Mouse (Mus musculus) limb, embryonic 10.5 days (tissue): ENCODE results near the gene Tbc1d7. TPM values are rescaled to one million over a fixed set of nuclear protein-coding genes. Genes with fewer than 3 reads are reported as not detected.

Experiments
- DNase-seq: peaks from one replicate; pipeline ENCODE4 v3.0.0-alpha.2; 2017; ENCODE audit warnings: low spot score
- H3K27ac ChIP-seq: fragments of 300-500 bp; sonication (generic); 2 replicates; pipeline ENCODE4 v1.5.1; 2016; ENCODE audit warnings: mild to moderate bottlenecking
- H3K27me3 ChIP-seq: fragments of 300-500 bp; sonication (generic); 2 replicates; pipeline ENCODE4 v1.6.1; 2016; ENCODE audit warnings: low read depth, mild to moderate bottlenecking; ENCODE audit not compliant: poor library complexity, severe bottlenecking
- H3K36me3 ChIP-seq: fragments of 300-500 bp; sonication (generic); 2 replicates; pipeline ENCODE4 v1.6.1; 2016; ENCODE audit warnings: mild to moderate bottlenecking, moderate library complexity
- H3K4me1 ChIP-seq: fragments of 300-500 bp; sonication (generic); 2 replicates; pipeline ENCODE4 v1.6.1; 2016
- H3K4me3 ChIP-seq: fragments of 300-500 bp; sonication (generic); 2 replicates; pipeline ENCODE4 v1.5.1; 2016; ENCODE audit warnings: mild to moderate bottlenecking, moderate library complexity
- H3K9me3 ChIP-seq: fragments of 300-500 bp; sonication (generic); replicated peaks from 2 replicates; pipeline ENCODE4 v1.6.1; 2016; ENCODE audit warnings: mild to moderate bottlenecking
- WGBS: fragments of 180-500 bp; shearing (Covaris S2); methylation state at CpG from one replicate; pipeline ENCODE4 v1.1.7; 2016; 5-methylcytosine and 5-hydroxymethylcytosine counted together
- polyA plus RNA-seq: library from polyadenylated mRNA; unstranded; fragments of >200 nt; fragmentation: Nextera tagmentation; extraction: Ambion mirVana; gene quantifications from 2 replicates; pipeline ENCODE4 v1.2.1, GENCODE M21; 2016

The Tbc1d7 gene
- polyA plus RNA-seq, 1 experiment from 2014 or later: 67.6 TPM

DNA sequence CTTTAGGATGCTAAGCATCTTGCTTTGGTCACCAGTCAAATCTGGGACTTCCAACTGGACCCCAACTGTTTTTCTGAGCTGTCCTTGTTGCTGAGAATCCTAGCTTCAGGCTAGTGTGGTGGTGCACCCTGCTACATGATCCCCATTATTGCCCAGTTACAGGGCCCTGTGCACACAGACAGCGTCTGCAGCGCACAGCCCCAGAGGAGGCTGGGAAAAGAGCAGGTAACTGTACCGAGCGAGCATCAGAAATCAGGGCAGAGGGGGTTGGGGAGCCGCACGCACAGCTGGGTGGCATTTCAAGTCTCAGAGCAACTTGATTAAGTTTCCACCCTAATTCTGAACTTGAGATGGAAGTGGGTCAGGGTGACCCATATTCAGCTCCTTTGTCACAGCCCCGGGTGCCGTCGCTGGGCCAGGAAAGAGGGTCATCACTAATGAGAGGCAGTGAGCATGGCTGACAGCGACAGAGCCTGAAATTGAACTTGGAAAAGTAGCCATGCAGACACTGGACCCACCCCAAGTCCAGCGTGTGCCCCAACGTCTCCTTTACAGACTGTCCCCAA is 34.9 kb upstream of the Tbc1d7 start:
- no peak for DNase-seq
- H3K27ac ChIP-seq: no peak overlapping the region
- peaks cover 6% of the 10 kb centered on the region; the same call in 1 of the 2 replicates for H3K27me3 ChIP-seq
- H3K9me3 ChIP-seq: no peaks in the 10 kb centered on the region
- no peak overlapping the region for H3K4me3 ChIP-seq
- 87% methylated on average over 12 of the region's 12 CpGs for WGBS
- H3K4me1 ChIP-seq: peaks cover 22% of the 10 kb centered on the region
- no peaks in the 10 kb centered on the region for H3K36me3 ChIP-seq

DNA sequence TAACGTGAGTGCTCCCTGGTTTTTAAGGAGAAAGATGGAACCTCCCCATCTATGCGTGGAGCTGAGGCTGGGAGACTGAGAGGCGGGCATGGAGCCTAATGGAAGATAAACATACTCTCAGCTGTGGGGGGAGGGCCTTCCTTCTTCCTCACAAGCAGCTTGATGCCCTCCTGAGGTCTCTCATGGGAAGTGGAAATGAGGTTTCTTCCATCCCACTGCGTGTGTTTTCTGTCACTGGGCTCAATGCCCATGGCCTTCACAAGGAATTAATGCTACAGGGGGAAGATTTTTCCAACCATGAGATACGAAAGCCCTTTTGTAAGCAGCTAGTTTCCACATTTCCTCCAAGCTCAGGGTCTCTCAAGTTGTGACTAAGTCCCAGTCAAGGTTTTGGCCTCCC is 32.3 kb upstream of the Tbc1d7 start:
- Histone ChIP-seq H3K4me3 (no peak overlapping the region), H3K9me3 (no peaks in the 10 kb centered on the region), H3K27me3 (peaks cover 6% of the 10 kb centered on the region; the same call in 1 of the 2 replicates), H3K27ac (no peak overlapping the region), H3K36me3 (no peaks in the 10 kb centered on the region), H3K4me1 (peaks cover 2% of the 10 kb centered on the region)
- DNase-seq: no peak
- 68% methylated on average over 5 of the region's 5 CpGs for WGBS

- 84% methylated on average over 7 of the region's 7 CpGs for WGBS
- H3K9me3 ChIP-seq: no peaks in the 10 kb centered on the region
- H3K27me3 ChIP-seq: peaks cover 6% of the 10 kb centered on the region; the same call in 1 of the 2 replicates
- no peaks in the 10 kb centered on the region for H3K36me3 ChIP-seq
- no peak overlapping the region for H3K4me3 ChIP-seq
- DNase-seq: no peak
- peaks cover 2% of the 10 kb centered on the region; the same call in 1 of the 2 replicates for H3K4me1 ChIP-seq
- H3K27ac ChIP-seq: no peak overlapping the region
Measured at GRCm38 (mm10) chr13:43203234-43203633, 31.9 kb upstream of the Tbc1d7 start.

DNA sequence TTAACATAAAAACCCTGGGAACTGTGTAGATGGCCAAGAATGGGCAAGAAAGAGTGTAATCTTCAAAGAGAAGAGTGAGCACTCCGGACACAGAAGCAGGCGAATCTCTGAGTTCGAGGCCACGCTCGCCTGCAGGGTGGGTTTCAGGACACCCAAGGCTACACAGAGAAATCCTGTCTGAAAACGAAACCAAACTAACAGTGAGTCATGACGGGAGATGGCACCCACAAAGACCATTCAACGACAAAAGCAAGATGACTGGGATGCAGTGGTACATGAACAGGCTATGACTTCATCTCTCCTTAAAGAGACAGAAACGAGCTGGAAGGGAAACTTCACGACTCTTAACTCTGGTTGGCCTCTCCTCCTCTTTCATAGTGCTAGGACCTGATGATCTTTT is 31.1 kb upstream of the Tbc1d7 start:
- Histone ChIP-seq H3K9me3 (no peaks in the 10 kb centered on the region), H3K36me3 (no peaks in the 10 kb centered on the region), H3K4me1 (peaks cover 2% of the 10 kb centered on the region; the same call in 1 of the 2 replicates), H3K27me3 (peaks cover 6% of the 10 kb centered on the region; the same call in 1 of the 2 replicates), H3K27ac (no peak overlapping the region), H3K4me3 (no peak overlapping the region)
- DNase-seq: no peak
- 89% methylated on average over 10 of the region's 10 CpGs for WGBS

GRCm38 (mm10) chr13:43201033-43201432 is 29.7 kb upstream of the Tbc1d7 start:
- H3K36me3 ChIP-seq: no peaks in the 10 kb centered on the region
- H3K27ac ChIP-seq: no peak overlapping the region
- no peaks in the 10 kb centered on the region for H3K9me3 ChIP-seq
- no peak overlapping the region for H3K4me3 ChIP-seq
- peaks cover under 1% of the 10 kb centered on the region; the same call in 1 of the 2 replicates for H3K4me1 ChIP-seq
- peak; percentile 73 for DNase-seq
- H3K27me3 ChIP-seq: peaks cover 6% of the 10 kb centered on the region; the same call in 1 of the 2 replicates
- WGBS: 46% methylated on average over 22 of the region's 22 CpGs

GRCm38 (mm10) chr13:43200473-43200872 is 29.2 kb upstream of the Tbc1d7 start:
- no peak overlapping the region for H3K27ac ChIP-seq
- no peaks in the 10 kb centered on the region; the same call in 1 of the 2 replicates for H3K4me1 ChIP-seq
- no peaks in the 10 kb centered on the region for H3K36me3 ChIP-seq
- H3K4me3 ChIP-seq: no peak overlapping the region
- DNase-seq: no peak
- 67% methylated on average over 22 of the region's 22 CpGs for WGBS
- H3K9me3 ChIP-seq: no peaks in the 10 kb centered on the region
- H3K27me3 ChIP-seq: peaks cover 6% of the 10 kb centered on the region; the same call in 1 of the 2 replicates

DNA sequence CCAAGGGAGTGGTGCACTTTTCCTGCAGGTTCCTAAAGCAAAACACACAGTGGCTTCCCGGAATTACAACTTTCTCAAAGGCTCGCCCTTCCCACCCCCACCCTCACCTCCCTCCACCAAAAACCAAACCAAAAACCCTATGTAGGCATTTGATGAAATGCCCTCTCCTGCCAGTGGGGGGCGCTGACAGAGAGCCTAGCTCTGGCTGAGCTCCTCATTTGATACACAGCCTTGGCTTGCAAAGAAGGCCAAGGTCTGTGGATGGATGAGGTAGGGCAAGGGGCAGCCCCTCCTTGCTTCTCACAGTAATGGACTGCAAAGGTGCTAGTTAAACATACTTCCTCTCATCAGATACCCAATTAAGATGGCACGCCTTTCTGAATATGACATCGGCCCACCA is 28.4 kb upstream of the Tbc1d7 start:
- no peak overlapping the region for H3K4me3 ChIP-seq
- 74% methylated on average over 5 of the region's 5 CpGs for WGBS
- no peaks in the 10 kb centered on the region for H3K36me3 ChIP-seq
- H3K27me3 ChIP-seq: peaks cover 6% of the 10 kb centered on the region; the same call in 1 of the 2 replicates
- H3K4me1 ChIP-seq: no peaks in the 10 kb centered on the region; the same call in 1 of the 2 replicates
- H3K27ac ChIP-seq: no peak overlapping the region
- DNase-seq: no peak
- no peaks in the 10 kb centered on the region for H3K9me3 ChIP-seq

DNA sequence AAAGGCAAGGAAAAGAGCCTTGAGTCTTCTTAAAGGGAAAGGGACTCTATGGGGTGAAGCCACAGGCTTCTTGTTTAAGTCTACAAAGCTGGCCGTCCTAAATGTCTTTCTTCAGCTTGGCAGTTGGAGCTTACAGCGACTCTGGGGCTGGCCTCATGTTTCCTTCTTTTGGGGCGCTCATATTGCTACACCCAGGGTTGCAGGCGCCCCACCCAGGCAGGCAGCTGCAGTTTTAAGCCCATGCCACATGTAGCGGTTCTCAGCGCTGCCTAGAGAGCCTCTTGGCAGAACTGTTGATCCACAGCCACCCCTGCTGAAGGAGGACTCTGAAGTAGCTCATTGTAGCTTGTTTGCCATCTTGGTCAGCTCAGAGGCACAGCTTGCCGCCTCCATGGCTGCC is 28.0 kb upstream of the Tbc1d7 start:
- no peak overlapping the region for H3K4me3 ChIP-seq
- no peaks in the 10 kb centered on the region for H3K36me3 ChIP-seq
- no peak for DNase-seq
- no peaks in the 10 kb centered on the region for H3K9me3 ChIP-seq
- no peaks in the 10 kb centered on the region; the same call in 1 of the 2 replicates for H3K4me1 ChIP-seq
- peaks cover 6% of the 10 kb centered on the region; the same call in 1 of the 2 replicates for H3K27me3 ChIP-seq
- H3K27ac ChIP-seq: no peak overlapping the region
- 85% methylated on average over 7 of the region's 7 CpGs for WGBS

DNA sequence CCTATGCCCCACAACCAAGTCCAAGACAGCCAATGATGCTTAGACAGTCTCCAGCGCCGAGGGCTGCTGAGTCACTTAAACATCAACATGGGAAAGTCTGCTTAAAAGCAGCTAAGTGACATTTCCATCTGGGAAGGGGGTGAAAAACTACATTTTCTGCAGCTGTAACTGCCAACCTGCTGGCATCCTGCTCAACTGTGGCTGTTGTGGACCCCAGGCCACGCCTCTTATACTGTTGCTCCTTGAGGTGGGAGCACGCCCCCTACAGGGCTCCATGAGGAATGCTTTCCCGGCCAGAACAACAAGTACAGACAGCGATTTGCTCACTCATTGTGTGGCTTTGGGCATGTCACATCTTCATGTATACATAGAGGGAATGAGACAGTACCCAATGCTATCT is 25.9 kb upstream of the Tbc1d7 start:
- H3K4me3 ChIP-seq: no peak overlapping the region
- DNase-seq: no peak
- no peak overlapping the region for H3K27ac ChIP-seq
- no peaks in the 10 kb centered on the region for H3K9me3 ChIP-seq
- peaks cover 6% of the 10 kb centered on the region; the same call in 1 of the 2 replicates for H3K27me3 ChIP-seq
- 62% methylated on average over 6 of the region's 6 CpGs for WGBS
- peaks cover under 1% of the 10 kb centered on the region for H3K4me1 ChIP-seq
- H3K36me3 ChIP-seq: no peaks in the 10 kb centered on the region

DNA sequence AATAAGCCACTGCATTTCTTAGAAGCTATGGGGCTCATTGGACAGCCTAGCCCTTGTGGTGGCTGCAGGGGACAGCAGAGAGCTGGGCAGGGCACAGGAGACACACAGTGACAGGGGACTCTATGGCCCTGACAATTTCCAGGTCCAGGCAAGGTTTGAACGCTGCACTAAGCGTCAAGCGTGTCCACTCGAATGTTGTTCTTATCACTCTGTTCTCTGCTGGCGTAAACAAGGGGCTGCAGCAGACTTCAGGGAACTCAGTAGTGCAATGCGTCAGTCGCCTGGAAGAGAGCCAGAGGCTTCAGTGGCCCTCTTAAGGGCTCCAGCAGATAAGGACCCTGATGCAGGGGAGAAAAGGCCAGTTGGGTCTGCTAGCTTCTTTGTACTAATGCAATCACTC is 24.7 kb upstream of the Tbc1d7 start:
- no peaks in the 10 kb centered on the region for H3K9me3 ChIP-seq
- H3K27ac ChIP-seq: no peak overlapping the region
- DNase-seq: no peak
- peaks cover 11% of the 10 kb centered on the region; the same call in 1 of the 2 replicates for H3K27me3 ChIP-seq
- no peak overlapping the region for H3K4me3 ChIP-seq
- 32% methylated on average over 7 of the region's 7 CpGs for WGBS
- H3K36me3 ChIP-seq: no peaks in the 10 kb centered on the region
- H3K4me1 ChIP-seq: peaks cover 8% of the 10 kb centered on the region

DNA sequence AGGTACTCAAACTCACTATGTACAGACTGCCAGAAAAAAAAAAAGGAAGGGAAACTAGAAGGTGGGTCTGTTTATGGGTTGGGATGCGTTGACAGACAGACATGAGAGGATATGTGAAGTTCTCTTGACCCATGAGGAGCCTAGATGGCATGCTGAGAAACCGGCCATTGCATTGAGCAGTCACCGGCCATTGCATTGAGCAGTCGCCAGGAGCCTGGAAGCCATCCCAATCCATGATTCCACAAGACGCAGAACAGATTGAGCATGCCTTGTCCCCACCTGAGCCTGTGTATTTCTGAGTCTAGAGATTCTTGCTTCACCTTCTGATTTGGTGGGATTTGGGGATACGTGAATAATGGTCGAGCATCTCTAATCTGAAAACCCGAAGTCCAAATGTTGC is 22.6 kb upstream of the Tbc1d7 start:
- no peak overlapping the region for H3K4me3 ChIP-seq
- H3K4me1 ChIP-seq: peaks cover 8% of the 10 kb centered on the region
- no peak overlapping the region for H3K27ac ChIP-seq
- DNase-seq: no peak
- no peaks in the 10 kb centered on the region for H3K36me3 ChIP-seq
- H3K9me3 ChIP-seq: no peaks in the 10 kb centered on the region
- H3K27me3 ChIP-seq: 0 out of 2 replicates have a peak, but pooled peaks cover 5% of the 10 kb centered on the region
- 94% methylated on average over 8 of the region's 8 CpGs for WGBS

- 0 out of 2 replicates have a peak, but pooled peaks cover 5% of the 10 kb centered on the region for H3K27me3 ChIP-seq
- no peaks in the 10 kb centered on the region for H3K9me3 ChIP-seq
- no peaks in the 10 kb centered on the region for H3K36me3 ChIP-seq
- H3K4me1 ChIP-seq: peaks cover 8% of the 10 kb centered on the region
- H3K4me3 ChIP-seq: no peak overlapping the region
- DNase-seq: no peak
- H3K27ac ChIP-seq: no peak overlapping the region
- WGBS: 70% methylated on average over 7 of the region's 7 CpGs
Measured at GRCm38 (mm10) chr13:43193266-43193665, 22.0 kb upstream of the Tbc1d7 start.

- 8% methylated on average over 14 of the region's 14 CpGs for WGBS
- no peaks in the 10 kb centered on the region for H3K9me3 ChIP-seq
- no peak for DNase-seq
- H3K27ac ChIP-seq: 0 out of 2 replicates have a peak overlapping the region, but pooled peaks have one; percentile 5
- peak overlapping the region; percentile 29 for H3K4me3 ChIP-seq
- H3K4me1 ChIP-seq: peaks cover 8% of the 10 kb centered on the region
- H3K27me3 ChIP-seq: 0 out of 2 replicates have a peak, but pooled peaks cover 5% of the 10 kb centered on the region
- no peaks in the 10 kb centered on the region for H3K36me3 ChIP-seq
Measured at GRCm38 (mm10) chr13:43191741-43192192, 20.5 kb upstream of the Tbc1d7 start.
